Mouse (Mus musculus) lung, adult 2 months (tissue): ENCODE results near the gene Lgals8. TPM values are rescaled to one million over a fixed set of nuclear protein-coding genes. Genes with fewer than 3 reads are reported as not detected.

Source experiments
- DNase-seq: peaks from one replicate; pipeline ENCODE4 v3.0.0; 2022
- H3K4me1 ChIP-seq: fragments of 200-500 bp; 2 replicates; pipeline ENCODE4 v1.6.1; 2011; ENCODE audit warnings: low read length; ENCODE audit not compliant: control insufficient read depth, insufficient read depth
- H3K4me3 ChIP-seq: fragments of 200-500 bp; replicated peaks from 2 replicates; pipeline ENCODE3; 2011; ENCODE audit warnings: low read depth, mild to moderate bottlenecking, control low read depth, low read length; ENCODE audit errors: extremely low read depth
- CTCF ChIP-seq: fragments of 200-500 bp; IDR thresholded peaks from 2 replicates; pipeline ENCODE4 v1.5.1; 2011; ENCODE audit warnings: mild to moderate bottlenecking, low read length, control low read depth; ENCODE audit not compliant: insufficient read depth
- POLR2A ChIP-seq: fragments of 200-500 bp; IDR thresholded peaks from 2 replicates; pipeline ENCODE4 v1.6.1; 2011; ENCODE audit warnings: low read depth, mild to moderate bottlenecking, control low read depth, low read length, borderline replicate concordance; ENCODE audit errors: extremely low read depth
- WGBS: fragments of 180-500 bp; shearing (Covaris S2); methylation state at CpG from one replicate; pipeline ENCODE4 v1.1.7; 2018; 5-methylcytosine and 5-hydroxymethylcytosine counted together
- polyA plus RNA-seq: library from polyadenylated mRNA; depleted of rRNA; stranded (reverse); fragments of >200 nt; gene quantifications from 2 replicates; pipeline ENCODE4 v1.2.3, GENCODE M21; 2012; rRNA removed

The Lgals8 gene
- 23.5 and 36.3 TPM in 2 replicates for polyA plus RNA-seq

- TF ChIP-seq CTCF, result no peak
- TF ChIP-seq POLR2A, result no peak
- Histone ChIP-seq H3K4me3 (no peak within 1 kb of the TSS), H3K4me1 (peaks cover 5% of the 10 kb centered on the region; the same call in 1 of the 2 replicates)
- no peak for DNase-seq
- 73% methylated on average over 1 of the region's 1 CpGs for WGBS
These were observed at the start of gene Lgals8 for GRCm38 (mm10) chr13:12464844-12465243. Gene Lgals8, minus strand, starts transcription at chr13:12464944.

GRCm38 (mm10) chr13:12511189-12511965 lies 46.6 kb upstream of the Lgals8 start:
- TF ChIP-seq POLR2A (no peak), CTCF (no peak)
- no peak for DNase-seq
- H3K4me3 ChIP-seq, result no peak overlapping the region
- WGBS, result 54% methylated on average over 9 of the region's 9 CpGs
- H3K4me1 ChIP-seq, result no peaks in the 10 kb centered on the region

GRCm38 (mm10) chr13:12510032-12510431 lies 45.3 kb upstream of the Lgals8 start:
- Histone ChIP-seq H3K4me1 (no peaks in the 10 kb centered on the region), H3K4me3 (no peak overlapping the region)
- TF ChIP-seq CTCF (no peak), POLR2A (no peak)
- WGBS, result 59% methylated on average over 6 of the region's 6 CpGs
- DNase-seq, result no peak

GRCm38 (mm10) chr13:12507426-12507825 lies 42.7 kb upstream of the Lgals8 start:
- WGBS, result 78% methylated on average over 6 of the region's 6 CpGs
- Histone ChIP-seq H3K4me1 (no peaks in the 10 kb centered on the region), H3K4me3 (no peak overlapping the region)
- TF ChIP-seq POLR2A, result no peak
- TF ChIP-seq CTCF, result no peak
- DNase-seq, result no peak

GRCm38 (mm10) chr13:12505359-12505758 lies 40.6 kb upstream of the Lgals8 start:
- no peaks in the 10 kb centered on the region for H3K4me1 ChIP-seq
- 79% methylated on average over 3 of the region's 3 CpGs for WGBS
- TF ChIP-seq POLR2A (no peak), CTCF (no peak)

GRCm38 (mm10) chr13:12503238-12503751 lies 38.6 kb upstream of the Lgals8 start:
- TF ChIP-seq POLR2A, result no peak
- TF ChIP-seq CTCF, result no peak
- Histone ChIP-seq H3K4me1 (no peaks in the 10 kb centered on the region), H3K4me3 (no peak overlapping the region)
- no peak for DNase-seq
- 68% methylated on average over 11 of the region's 11 CpGs for WGBS

More at GRCm38 (mm10) chr13:12505359-12505758, 40.6 kb upstream of the Lgals8 start:
- H3K4me3 ChIP-seq, result no peak overlapping the region
- DNase-seq, result no peak

- DNase-seq, result no peak
- TF ChIP-seq CTCF (no peak), POLR2A (no peak)
- Histone ChIP-seq H3K4me1 (no peaks in the 10 kb centered on the region), H3K4me3 (no peak overlapping the region)
- 28% methylated on average over 4 of the region's 4 CpGs for WGBS
These were observed 38.0 kb upstream of the Lgals8 start for GRCm38 (mm10) chr13:12502665-12503237.

- 80% methylated on average over 7 of the region's 7 CpGs for WGBS
- no peaks in the 10 kb centered on the region for H3K4me1 ChIP-seq
- no peak overlapping the region for H3K4me3 ChIP-seq
- TF ChIP-seq POLR2A (no peak), CTCF (no peak)
- no peak for DNase-seq
These were observed 34.4 kb upstream of the Lgals8 start for GRCm38 (mm10) chr13:12499107-12499506.

- no peak overlapping the region for H3K4me3 ChIP-seq
- no peak for DNase-seq
- WGBS, result 57% methylated on average over 8 of the region's 8 CpGs
- TF ChIP-seq CTCF, result no peak
- H3K4me1 ChIP-seq, result no peaks in the 10 kb centered on the region
These were observed 33.1 kb upstream of the Lgals8 start for GRCm38 (mm10) chr13:12497809-12498208.

GRCm38 (mm10) chr13:12494750-12495149 lies 30.0 kb upstream of the Lgals8 start:
- Histone ChIP-seq H3K4me1 (no peaks in the 10 kb centered on the region), H3K4me3 (no peak overlapping the region)
- no peak for DNase-seq
- TF ChIP-seq CTCF, result no peak
- TF ChIP-seq POLR2A, result no peak
- 89% methylated on average over 9 of the region's 9 CpGs for WGBS
